Mouse (Mus musculus) right cerebral cortex, postnatal 10 days (tissue): ENCODE measurements around the gene Rnh1.
A peak's percentile ranks its signal among the peaks of the same experiment; 100 is the strongest.

Experiments
- DNase-seq, 2 experiments: peaks; one replicate each; pipeline ENCODE4 v3.0.0; 2021; ENCODE audit warnings: low spot score in 2 of 2

Gene Rnh1

DNA sequence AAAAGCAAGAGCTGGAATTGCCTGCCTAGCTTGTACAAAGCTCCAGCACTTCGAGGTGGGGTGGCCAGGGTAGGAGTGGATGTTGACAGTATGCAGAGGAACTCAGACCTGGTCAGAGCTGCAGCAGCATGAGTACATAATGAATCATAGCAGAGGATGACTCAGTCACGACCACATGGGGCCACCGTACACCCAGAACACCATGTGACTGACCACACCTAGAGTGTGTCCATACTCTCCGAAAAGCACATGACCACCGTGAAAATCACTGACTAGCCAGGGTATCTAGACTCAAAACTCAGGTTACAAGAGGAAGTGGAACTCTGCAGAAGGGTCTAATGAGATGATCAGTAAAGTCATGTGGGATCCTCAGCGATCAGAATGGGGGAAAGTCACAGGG, 7.8 kb downstream of the Rnh1 start:
- no peak for DNase-seq

GRCm38 (mm10) chr7:141164397-141164796, 8.3 kb downstream of the Rnh1 start:
- no peak for DNase-seq

DNA sequence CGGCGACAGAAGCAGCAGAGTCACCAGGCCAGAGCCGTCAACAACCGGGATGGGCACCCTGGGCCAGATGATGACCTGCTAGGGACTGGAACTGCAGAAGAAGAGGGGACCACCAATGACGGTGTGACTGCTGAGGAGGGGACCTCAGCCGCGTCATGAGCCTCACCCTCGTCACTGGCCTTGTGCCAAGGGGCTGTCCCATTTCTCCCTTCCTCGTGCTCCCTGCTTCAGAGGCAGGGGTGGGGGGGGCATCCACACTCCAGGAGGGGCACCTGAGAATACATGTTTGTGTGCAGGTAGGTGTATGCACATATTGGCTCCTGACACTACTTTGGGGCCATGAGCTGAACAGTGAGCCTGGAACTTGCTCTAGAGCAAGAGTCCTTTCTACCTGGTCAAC, 17.3 kb downstream of the Rnh1 start:
- no peak for DNase-seq

DNA sequence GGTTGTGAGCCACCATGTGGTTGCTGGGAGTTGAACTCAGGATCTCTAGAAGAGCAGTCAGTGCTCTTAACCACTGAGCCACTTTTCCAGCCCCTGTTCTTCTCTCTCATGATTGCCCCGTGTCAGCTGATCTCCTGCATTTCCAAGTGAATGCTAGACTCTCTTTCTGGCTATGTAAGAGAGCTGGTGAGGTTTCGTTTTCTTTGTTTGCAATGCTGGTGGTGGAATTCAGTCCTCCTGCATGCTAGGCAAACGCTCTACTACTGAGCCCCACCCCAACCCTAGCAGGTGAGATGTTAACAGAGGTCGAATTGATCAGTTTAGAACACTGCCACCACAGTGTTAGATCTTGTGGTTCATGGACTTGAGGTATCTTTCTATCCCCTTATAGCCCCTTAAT, 24.0 kb downstream of the Rnh1 start:
- no peak for DNase-seq

DNA sequence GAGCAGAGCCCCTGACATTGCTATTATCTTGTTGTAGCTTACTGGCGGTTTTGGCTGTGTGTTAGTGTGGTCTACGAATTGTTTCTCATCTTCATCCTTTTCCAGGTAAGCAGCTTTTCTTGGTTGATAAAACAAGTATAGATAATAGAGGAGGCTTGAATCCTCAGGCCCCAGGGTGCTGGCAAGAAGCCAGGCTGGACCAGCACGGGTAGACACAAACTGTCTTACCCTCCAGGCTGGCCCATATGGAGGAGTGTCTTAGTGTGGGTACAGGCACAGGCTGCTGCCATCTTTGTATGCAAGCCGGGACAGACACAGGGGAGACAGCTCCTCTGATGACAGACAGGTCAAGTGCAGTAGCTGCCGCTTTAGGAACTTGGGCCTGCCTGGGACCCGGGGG, 25.6 kb downstream of the Rnh1 start:
- DNase-seq = no peak

- DNase-seq = no peak
Observed at GRCm38 (mm10) chr7:141146043-141146595, 26.5 kb downstream of the Rnh1 start.

GRCm38 (mm10) chr7:141145403-141145802, 27.3 kb downstream of the Rnh1 start:
- DNase-seq = no peak

- no peak for DNase-seq
Observed at GRCm38 (mm10) chr7:141144650-141145049, 28.0 kb downstream of the Rnh1 start.

- DNase-seq = no peak
Observed at GRCm38 (mm10) chr7:141143861-141144260, 28.8 kb downstream of the Rnh1 start.

DNA sequence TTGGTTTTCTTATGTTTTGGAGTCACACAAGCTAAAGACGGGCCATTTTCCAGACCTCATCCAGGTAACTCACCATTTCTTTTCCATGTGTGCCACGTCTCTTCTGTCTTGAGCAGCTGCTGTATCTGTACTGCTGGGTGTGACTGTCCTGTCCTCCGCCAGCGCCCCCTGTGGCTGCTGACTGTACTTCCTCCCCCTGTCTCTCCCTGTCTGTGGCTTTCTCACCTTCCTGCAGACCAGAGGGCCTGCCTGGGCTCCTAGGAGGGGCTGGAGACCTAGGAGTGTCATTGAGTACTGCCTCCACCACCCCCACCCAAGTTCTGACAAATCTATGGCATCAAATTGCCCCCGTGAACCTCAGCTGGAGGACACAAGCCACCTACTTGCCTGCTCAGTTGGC, 29.5 kb downstream of the Rnh1 start:
- no peak for DNase-seq

- no peak for DNase-seq
Observed at GRCm38 (mm10) chr7:141141326-141141725, 31.3 kb downstream of the Rnh1 start.

DNA sequence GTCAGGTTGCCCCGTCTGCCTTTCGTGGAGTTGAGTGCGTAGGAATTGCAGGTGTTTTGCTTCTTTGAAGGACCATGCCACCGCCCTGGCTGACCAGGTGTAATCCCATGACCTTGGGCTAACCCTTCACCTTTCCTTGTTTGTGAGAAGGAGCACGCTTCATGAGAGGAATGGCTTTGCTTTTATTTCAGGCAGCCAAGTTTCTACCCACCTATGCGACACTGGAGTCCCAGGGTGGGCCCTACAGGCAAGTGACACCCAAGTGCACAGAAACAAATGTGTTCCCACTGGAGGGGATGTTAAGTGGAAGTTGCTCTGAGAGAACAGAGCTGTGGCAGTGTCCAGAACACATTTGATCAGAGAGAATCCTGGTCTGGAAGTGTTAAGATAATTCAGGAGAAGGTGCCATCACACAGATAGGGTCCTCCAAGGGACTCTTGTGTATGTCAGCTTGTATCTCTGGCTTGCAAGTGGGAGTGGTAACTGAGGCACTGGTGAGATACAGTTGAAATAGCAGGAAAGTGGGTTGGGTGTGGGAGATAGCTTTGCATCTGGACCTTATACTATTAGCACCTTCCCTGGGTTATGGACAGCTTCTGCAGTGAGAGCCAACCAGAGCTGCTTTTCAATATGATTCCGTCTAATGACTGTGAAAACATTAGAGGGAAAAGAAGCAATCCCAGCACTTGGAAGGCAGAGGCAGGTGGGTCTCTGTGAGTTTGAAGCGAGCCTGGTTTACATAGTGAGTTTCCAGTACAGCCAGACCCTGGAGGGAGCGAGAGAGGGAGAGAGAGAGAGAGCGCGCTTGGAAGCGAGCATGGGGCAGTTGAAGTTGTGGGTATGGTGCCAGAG, 40.5 kb downstream of the Rnh1 start:
- no peak for DNase-seq

DNA sequence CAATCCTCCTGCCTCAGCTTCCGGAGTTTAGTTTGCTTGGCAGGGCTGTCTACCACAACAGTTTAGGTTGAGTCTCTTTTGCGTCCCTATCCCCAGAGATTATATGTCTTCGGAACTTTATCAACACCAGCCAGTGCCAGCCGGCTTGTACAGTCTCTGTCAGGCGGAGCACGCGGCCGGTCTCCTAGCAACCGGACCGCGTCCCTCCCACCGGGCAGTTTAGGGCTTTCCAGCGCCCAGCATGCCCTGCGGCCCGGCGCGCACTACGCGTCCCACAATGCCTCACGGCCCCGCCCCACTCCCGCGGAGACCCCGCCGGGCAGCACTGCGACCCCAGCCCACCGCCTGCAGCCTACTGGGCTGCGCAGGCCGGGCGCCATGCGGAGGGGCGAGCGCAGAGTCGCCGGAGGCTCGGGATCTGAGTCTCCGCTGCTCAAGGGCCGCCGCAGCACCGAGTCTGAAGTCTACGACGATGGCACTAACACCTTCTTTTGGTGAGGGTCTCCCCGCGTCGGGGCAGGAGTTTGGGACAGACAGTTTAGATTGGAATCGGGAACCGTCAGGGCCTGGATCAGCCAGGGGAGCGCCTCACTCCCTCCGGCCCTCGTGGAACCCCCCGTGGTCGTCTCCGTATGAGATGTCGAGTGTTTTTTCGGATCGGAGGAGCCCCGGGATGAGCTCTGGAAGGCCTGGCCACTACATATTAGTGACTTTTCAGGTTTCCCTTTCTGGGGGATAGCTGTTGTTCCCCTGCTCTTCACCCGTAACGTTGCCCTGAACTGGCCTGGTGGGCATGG, 41.4 kb downstream of the Rnh1 start:
- peak; percentile 95 for DNase-seq

GRCm38 (mm10) chr7:141123517-141123856, 49.2 kb downstream of the Rnh1 start:
- no peak for DNase-seq

- peak; percentile 91 to 92 for DNase-seq
Observed at GRCm38 (mm10) chr7:141122689-141123516, 49.8 kb downstream of the Rnh1 start.

- no peak for DNase-seq
Observed at GRCm38 (mm10) chr7:141122245-141122644, 50.4 kb downstream of the Rnh1 start, which contains the start of gene Ptdss2. Gene Ptdss2, plus strand, starts transcription at chr7:141122382.

DNA sequence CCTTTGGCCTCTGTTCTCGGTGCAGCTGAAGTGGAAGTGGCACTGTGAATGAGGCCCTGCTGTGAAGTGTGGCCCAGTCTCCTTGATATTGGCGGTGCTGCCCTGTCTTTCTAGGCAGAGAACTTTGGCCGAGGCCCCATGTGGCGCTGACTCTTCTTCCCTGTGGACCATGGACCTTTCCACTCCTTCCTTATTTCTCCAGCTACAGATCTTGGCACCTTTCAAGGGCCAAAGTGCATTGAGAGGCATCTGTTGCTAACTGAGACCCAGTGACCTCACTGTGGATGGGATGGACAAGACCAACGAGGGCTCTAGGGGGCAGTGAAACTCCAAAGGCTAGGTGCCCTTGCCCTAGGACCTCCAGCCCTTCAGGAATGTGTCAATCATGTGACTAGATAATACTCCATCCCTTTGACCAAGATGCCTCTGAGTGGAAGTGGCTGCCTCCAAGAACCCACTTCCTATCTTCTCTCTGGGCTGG, 51.6 kb downstream of the Rnh1 start:
- DNase-seq = no peak

- no peak for DNase-seq
Observed at GRCm38 (mm10) chr7:141120605-141121004, 52.1 kb downstream of the Rnh1 start.

GRCm38 (mm10) chr7:141119487-141119886, 53.2 kb downstream of the Rnh1 start:
- no peak for DNase-seq

DNA sequence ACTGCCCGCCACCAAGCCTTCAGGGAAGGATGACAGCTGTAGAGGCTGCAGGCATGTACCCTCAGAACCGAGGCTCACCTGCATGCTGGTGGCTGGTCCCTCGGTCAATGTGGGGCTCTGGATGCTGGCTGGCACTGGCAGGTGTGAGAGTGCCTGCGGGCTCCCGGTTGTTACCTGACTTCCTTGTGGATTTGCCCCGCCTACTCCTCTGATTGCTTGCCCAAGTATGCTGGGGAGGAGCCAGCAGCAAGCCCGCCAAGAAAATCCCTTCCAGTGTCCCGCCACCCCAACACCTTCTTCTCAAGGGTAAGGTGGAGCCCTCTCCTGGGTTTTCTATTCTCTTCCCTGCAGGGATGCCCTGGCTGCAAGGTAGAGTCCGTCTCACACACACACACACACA, 55.0 kb downstream of the Rnh1 start, which contains the start of gene Ano9:
TSS of gene Ano9 (minus strand) at position 171 of the 400 bp plus-strand sequence.
- DNase-seq = no peak

DNA sequence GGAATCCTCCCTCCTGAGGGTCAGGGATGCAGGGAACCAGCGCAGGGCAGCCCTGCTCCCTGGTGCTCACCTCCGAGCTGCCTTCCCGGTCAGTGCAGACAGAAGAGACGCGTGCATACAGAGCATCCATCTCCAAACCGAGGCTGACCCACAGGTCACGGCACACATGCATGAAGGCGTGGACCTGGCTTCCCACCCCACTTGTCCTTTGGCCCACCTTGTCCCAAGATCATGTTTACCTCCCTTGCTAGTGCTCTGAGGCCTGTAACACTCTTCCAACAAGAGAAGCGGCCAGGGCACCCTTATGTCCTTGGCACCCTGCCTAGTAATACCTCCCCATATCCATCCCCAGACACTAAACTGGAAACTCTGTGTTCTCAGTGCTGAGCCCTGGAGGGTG, 56.8 kb downstream of the Rnh1 start:
- no peak for DNase-seq
